Mouse (Mus musculus) G1E (cell line): ENCODE measurements around the gene Gm9903. TPM values are rescaled to one million over a fixed set of nuclear protein-coding genes. Genes with fewer than 3 reads are reported as not detected.
A peak's percentile ranks its signal among the peaks of the same experiment; 100 is the strongest.

Source experiments
- ATAC-seq: 2 replicates; pipeline ENCODE4 v1.8.0; 2016; ENCODE audit warnings: mild to moderate bottlenecking; ENCODE audit not compliant: insufficient number of reproducible peaks, poor library complexity, low FRiP score, severe bottlenecking; ENCODE audit errors: extremely low read depth
- DNase-seq: peaks from one replicate; pipeline ENCODE4 v3.0.0; 2012; ENCODE audit warnings: low spot score
- H3K27me3 ChIP-seq: 2 replicates; pipeline ENCODE4 v1.6.1; 2012; ENCODE audit warnings: mild to moderate bottlenecking, low read length, inconsistent platforms; ENCODE audit not compliant: insufficient read depth
- H3K36me3 ChIP-seq: replicated peaks from 2 replicates; pipeline ENCODE3; 2012; ENCODE audit warnings: mild to moderate bottlenecking, inconsistent platforms
- H3K4me1 ChIP-seq: 2 replicates; pipeline ENCODE4 v1.6.1; 2012; ENCODE audit warnings: low read depth, low read length, inconsistent platforms, mixed read lengths; ENCODE audit not compliant: insufficient read depth
- H3K4me3 ChIP-seq: 2 replicates; pipeline ENCODE4 v1.5.1; 2012; ENCODE audit warnings: low read depth, mild to moderate bottlenecking, inconsistent platforms, low read length, moderate library complexity, mixed read lengths
- H3K9me3 ChIP-seq: replicated peaks from 2 replicates; pipeline ENCODE4 v1.6.1; 2012; ENCODE audit warnings: inconsistent platforms
- CTCF ChIP-seq: IDR thresholded peaks from 2 replicates; pipeline ENCODE4 v1.5.1; 2012; ENCODE audit warnings: low read depth, low read length, inconsistent platforms, mixed read lengths
- GATA1 ChIP-seq: IDR thresholded peaks from 2 replicates; pipeline ENCODE4 v1.6.1; 2012; ENCODE audit warnings: borderline replicate concordance, low read length, inconsistent platforms, mixed read lengths
- GATA2 ChIP-seq: IDR thresholded peaks from 2 replicates; pipeline ENCODE4 v1.6.1; 2012; ENCODE audit warnings: low read depth, low read length, inconsistent platforms, borderline replicate concordance
- POLR2AphosphoS5 ChIP-seq: IDR thresholded peaks from 2 replicates; pipeline ENCODE4 v1.6.1; 2012; ENCODE audit warnings: low read depth, low read length, inconsistent platforms; ENCODE audit not compliant: insufficient replicate concordance
- TAL1 ChIP-seq: conservative IDR thresholded peaks from 2 replicates; pipeline ENCODE4 v1.6.1; 2012; ENCODE audit warnings: low read depth, low read length, inconsistent platforms, mixed read lengths
- polyA plus RNA-seq: library from polyadenylated mRNA; stranded (reverse); fragments of >175 nt; gene quantifications from 2 replicates; pipeline ENCODE4 v1.2.3, GENCODE M21; 2012
- total RNA-seq, 2 experiments: library from RNA; stranded (forward) in 1 of 2; stranded (reverse) in 1 of 2; fragments of 200-1000 nt in 1 of 2; fragments of >200 nt in 1 of 2; fragmentation: Nextera tagmentation in 1 of 2; gene quantifications; 2 replicates each; pipeline ENCODE4 v1.2.3; 2014 to 2017

Gene Gm9903
- total and polyA plus RNA-seq, 3 experiments, result 0.66 to 2.9 TPM; not detected in 1

DNA sequence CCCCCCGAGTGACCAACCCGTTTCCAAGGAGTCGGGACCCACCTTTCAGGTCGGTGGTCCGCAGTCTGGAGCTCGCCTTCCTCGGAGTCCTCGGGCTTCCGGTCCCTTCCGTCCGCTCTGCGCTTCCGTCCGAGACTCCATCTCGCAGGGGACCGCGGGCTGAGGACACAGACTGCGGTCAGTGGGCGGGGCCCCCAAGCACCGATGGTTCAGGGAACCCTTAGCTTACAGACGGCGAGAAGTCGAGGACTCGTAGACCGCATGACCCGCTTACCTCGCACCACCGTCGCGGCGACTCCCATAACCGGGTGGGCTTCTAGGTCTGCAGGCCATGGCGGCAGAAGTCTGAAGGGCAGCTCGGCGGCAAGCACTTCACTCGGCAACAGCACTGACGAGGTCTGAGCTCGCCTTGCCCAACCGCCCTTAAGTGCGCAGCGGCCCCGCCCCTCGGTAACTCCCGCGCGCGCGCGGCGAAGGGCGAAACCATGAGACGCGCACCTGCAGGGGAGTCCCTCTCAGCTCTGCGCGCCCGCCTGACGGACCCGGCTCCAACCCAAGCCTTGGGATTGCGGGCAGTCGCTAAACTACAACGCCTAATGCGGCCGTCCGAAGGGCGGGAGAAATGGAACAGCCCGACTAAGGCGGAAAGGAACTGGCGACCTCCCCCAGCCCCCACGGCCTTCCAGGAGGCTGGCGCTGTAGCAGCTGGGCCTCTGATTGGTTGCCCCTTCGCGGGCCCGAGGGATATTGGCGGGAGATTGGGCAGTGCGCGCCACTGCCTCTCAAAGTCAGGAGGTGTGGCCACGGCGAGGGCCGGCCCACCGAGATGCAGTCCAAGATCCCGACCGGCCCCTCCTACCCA is 22.4 kb downstream of the Gm9903 start, which contains the start of gene Slbp:
Gene Slbp (minus strand): TSS at position 654 of the 862 bp plus-strand sequence.
- ATAC-seq, result peak; percentile 91

DNA sequence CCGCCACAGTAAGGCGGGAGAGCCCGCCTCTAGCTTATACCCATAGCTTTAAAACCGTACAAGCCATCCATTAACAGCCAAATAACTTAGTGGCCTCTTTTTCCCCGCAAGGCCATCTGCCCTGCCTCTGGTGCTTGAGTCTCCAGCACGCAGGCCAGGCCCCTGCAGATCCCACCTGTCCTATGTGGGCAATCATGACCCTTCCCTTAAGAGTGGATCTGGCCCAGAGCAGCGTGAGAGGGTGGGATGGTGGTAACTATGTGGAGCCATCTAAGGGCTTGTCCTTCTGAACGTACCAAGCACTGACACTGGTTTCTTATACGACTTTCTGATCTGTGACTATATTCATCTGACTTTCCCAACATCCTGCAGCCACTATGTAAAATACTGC is 23.1 kb downstream of the Gm9903 start:
- Histone ChIP-seq H3K36me3 (peaks cover 65% of the 10 kb centered on the region), H3K9me3 (no peaks in the 10 kb centered on the region), H3K4me1 (peaks cover 66% of the 10 kb centered on the region), H3K27me3 (no peaks in the 10 kb centered on the region), H3K4me3 (peak overlapping the region; percentile 90; the same call in 1 of the 2 replicates)
- ATAC-seq (no peak), DNase-seq (no peak)
- TF ChIP-seq TAL1 (no peak), POLR2AphosphoS5 (no peak), GATA2 (no peak), GATA1 (no peak), CTCF (no peak)

More for the DNA sequence above, 22.4 kb downstream of the Gm9903 start, which contains the start of gene Slbp:
- DNase-seq, result peak; percentile 98
- Histone ChIP-seq H3K27me3 (no peaks in the 10 kb centered on the region), H3K9me3 (no peaks in the 10 kb centered on the region), H3K4me3 (peak within 1 kb of the TSS; percentile 90), H3K36me3 (peaks cover 71% of the 10 kb centered on the region), H3K4me1 (peaks cover 71% of the 10 kb centered on the region)
- TF ChIP-seq TAL1, result no peak
- peak; percentile 92; the same call in 1 of the 2 replicates for TF ChIP-seq POLR2AphosphoS5
- no peak for TF ChIP-seq CTCF
- TF ChIP-seq GATA2, result no peak
- no peak for TF ChIP-seq GATA1

- no peak overlapping the region; the same call in 1 of the 2 replicates for H3K4me3 ChIP-seq
- H3K36me3 ChIP-seq, result peaks cover 51% of the 10 kb centered on the region
- no peaks in the 10 kb centered on the region for H3K27me3 ChIP-seq
- no peak for ATAC-seq
- H3K9me3 ChIP-seq, result no peaks in the 10 kb centered on the region
- no peak for TF ChIP-seq TAL1
- no peak for TF ChIP-seq CTCF
- no peak for TF ChIP-seq POLR2AphosphoS5
- TF ChIP-seq GATA1, result no peak
- TF ChIP-seq GATA2, result no peak
- H3K4me1 ChIP-seq, result peaks cover 62% of the 10 kb centered on the region
- no peak for DNase-seq
These were observed 24.7 kb downstream of the Gm9903 start for GRCm38 (mm10) chr5:33654424-33654823.

GRCm38 (mm10) chr5:33655251-33655840 is 25.6 kb downstream of the Gm9903 start:
- peaks cover 49% of the 10 kb centered on the region for H3K36me3 ChIP-seq
- TF ChIP-seq POLR2AphosphoS5 (no peak), TAL1 (no peak), GATA2 (no peak), GATA1 (no peak), CTCF (no peak)
- no peaks in the 10 kb centered on the region for H3K9me3 ChIP-seq
- no peak for ATAC-seq
- peaks cover 63% of the 10 kb centered on the region for H3K4me1 ChIP-seq
- peak overlapping the region; percentile 24; the same call in 1 of the 2 replicates for H3K4me3 ChIP-seq
- no peaks in the 10 kb centered on the region for H3K27me3 ChIP-seq
- DNase-seq, result no peak

DNA sequence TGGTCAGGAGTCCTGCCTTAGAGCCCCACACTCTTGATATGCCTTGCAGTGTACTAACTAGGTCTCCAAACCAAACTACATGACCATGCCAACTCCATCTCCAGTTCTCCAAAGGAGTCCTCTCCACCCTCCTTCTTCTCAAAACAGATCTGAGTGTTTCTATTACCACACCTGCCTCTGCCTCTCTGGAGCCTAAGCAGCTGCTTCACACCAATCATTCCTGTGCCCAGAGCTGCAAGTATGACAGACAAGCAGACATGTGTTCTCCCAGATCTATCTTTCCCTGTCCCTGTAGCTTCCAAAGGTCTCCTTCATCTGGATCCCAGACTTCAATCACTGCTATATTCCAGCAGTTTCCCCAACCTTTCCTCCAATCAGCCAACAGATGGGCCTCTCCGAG is 27.0 kb downstream of the Gm9903 start:
- TF ChIP-seq TAL1 (no peak), GATA1 (no peak), CTCF (no peak), GATA2 (no peak)
- DNase-seq (no peak), ATAC-seq (no peak)
- peak overlapping the region; percentile 93 for H3K4me3 ChIP-seq
- H3K36me3 ChIP-seq, result peaks cover 59% of the 10 kb centered on the region
- H3K9me3 ChIP-seq, result no peaks in the 10 kb centered on the region
- peaks cover 65% of the 10 kb centered on the region for H3K4me1 ChIP-seq
- H3K27me3 ChIP-seq, result no peaks in the 10 kb centered on the region

DNA sequence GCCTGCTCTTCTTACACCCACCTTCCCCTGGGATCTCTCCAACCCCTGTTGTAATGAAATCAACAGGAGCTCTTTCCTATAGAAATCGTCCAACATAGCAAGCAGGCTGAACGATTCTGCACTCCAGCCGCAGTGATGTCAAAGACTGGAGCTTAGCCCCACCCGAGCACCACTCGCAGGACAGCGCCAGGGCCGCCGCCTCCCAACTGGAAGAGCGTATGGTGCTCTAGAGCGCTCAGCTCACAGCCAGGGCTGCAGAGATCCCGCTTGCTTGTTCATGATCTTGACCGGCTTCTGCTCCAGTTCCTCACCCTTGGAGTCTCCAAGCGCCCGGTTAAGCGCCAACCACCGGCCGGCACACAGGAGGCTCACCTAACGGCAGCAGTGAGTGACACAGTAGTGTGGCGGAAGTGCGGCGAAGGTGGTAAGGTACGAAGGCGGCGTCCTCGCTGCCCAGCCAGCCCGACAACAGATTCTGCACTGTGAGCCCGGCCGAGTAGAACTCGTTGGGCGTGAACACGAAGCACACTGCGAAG is 27.6 kb downstream of the Gm9903 start:
- peak; percentile 4; the same call in 1 of the 2 replicates for ATAC-seq
- H3K4me1 ChIP-seq, result peaks cover 65% of the 10 kb centered on the region
- peaks cover 65% of the 10 kb centered on the region for H3K36me3 ChIP-seq
- peak; percentile 67 for DNase-seq
- no peaks in the 10 kb centered on the region for H3K9me3 ChIP-seq
- no peaks in the 10 kb centered on the region for H3K27me3 ChIP-seq
- TF ChIP-seq GATA1, result no peak
- no peak for TF ChIP-seq GATA2
- no peak for TF ChIP-seq TAL1
- no peak for TF ChIP-seq CTCF
- no peak for TF ChIP-seq POLR2AphosphoS5
- H3K4me3 ChIP-seq, result peak overlapping the region; percentile 93
